Mouse (Mus musculus) small intestine, adult 2 months (tissue): ENCODE measurements around the gene Tchh. TPM values are rescaled to one million over a fixed set of nuclear protein-coding genes. Genes with fewer than 3 reads are reported as not detected.
A peak's percentile ranks its signal among the peaks of the same experiment; 100 is the strongest.
"Not testable (repeated sequence)": the region's sequence is repeated elsewhere in the genome, so short reads cannot be mapped to it uniquely, and the experiment has no call there.

Source experiments
- H3K27ac ChIP-seq: fragments of 200-500 bp; 2 replicates; pipeline ENCODE4 v1.5.1; 2012; ENCODE audit warnings: low read depth, low read length, control low read depth, inconsistent platforms; ENCODE audit not compliant: insufficient read depth
- H3K27me3 ChIP-seq: fragments of 200-500 bp; 2 replicates; pipeline ENCODE4 v1.6.1; 2012; ENCODE audit warnings: mild to moderate bottlenecking, moderate library complexity, low read length, inconsistent platforms; ENCODE audit not compliant: control insufficient read depth, insufficient read depth
- H3K36me3 ChIP-seq: fragments of 200-500 bp; 2 replicates; pipeline ENCODE4 v1.6.1; 2012; ENCODE audit warnings: mild to moderate bottlenecking, low read length, control low read depth, inconsistent platforms; ENCODE audit not compliant: control insufficient read depth, insufficient read depth
- H3K4me1 ChIP-seq: fragments of 200-500 bp; 2 replicates; pipeline ENCODE4 v1.6.1; 2012; ENCODE audit warnings: low read length, inconsistent platforms, mixed read lengths; ENCODE audit not compliant: control insufficient read depth, insufficient read depth, insufficient read length
- H3K4me3 ChIP-seq: fragments of 200-500 bp; 2 replicates; pipeline ENCODE4 v1.5.1; 2012; ENCODE audit warnings: low read depth, mild to moderate bottlenecking, control low read depth, inconsistent platforms, low read length, moderate library complexity
- CTCF ChIP-seq: fragments of 200-500 bp; IDR thresholded peaks from 2 replicates; pipeline ENCODE4 v1.5.1; 2012; ENCODE audit warnings: low read depth, mild to moderate bottlenecking, control low read depth, inconsistent platforms, low read length, moderate library complexity, mixed read lengths; ENCODE audit not compliant: insufficient replicate concordance, insufficient read length; ENCODE audit errors: extremely low read depth
- POLR2A ChIP-seq: fragments of 200-500 bp; IDR thresholded peaks from 2 replicates; pipeline ENCODE4 v1.6.1; 2012; ENCODE audit warnings: low read depth, mild to moderate bottlenecking, control low read depth, inconsistent platforms, low read length, moderate library complexity
- WGBS: fragments of 180-500 bp; shearing (Covaris S2); methylation state at CpG from one replicate; pipeline ENCODE4 v1.1.7; 2018; 5-methylcytosine and 5-hydroxymethylcytosine counted together
- polyA plus RNA-seq: library from polyadenylated mRNA; depleted of rRNA; stranded (reverse); fragments of >200 nt; gene quantifications from 2 replicates; pipeline ENCODE4 v1.2.3, GENCODE M21; 2012

Tchh gene
- polyA plus RNA-seq, 1 experiment, result not detected

- no peaks in the 10 kb centered on the region for H3K4me1 ChIP-seq
- no peak within 1 kb of the TSS for H3K27ac ChIP-seq
These were observed 26.4 kb downstream of the Tchh start, which contains the start of gene Tchhl1 for GRCm38 (mm10) chr3:93468561-93468960. Gene Tchhl1 (plus strand): TSS chr3:93468754.

GRCm38 (mm10) chr3:93469629-93470028 lies 27.5 kb downstream of the Tchh start:
- Histone ChIP-seq H3K36me3 (no peaks in the 10 kb centered on the region), H3K27ac (no peak overlapping the region), H3K4me1 (no peaks in the 10 kb centered on the region), H3K4me3 (no peak overlapping the region), H3K27me3 (no peaks in the 10 kb centered on the region)
- WGBS, result 37% methylated on average over 3 of the region's 3 CpGs
- no peak for TF ChIP-seq CTCF
- no peak for TF ChIP-seq POLR2A

More at GRCm38 (mm10) chr3:93468561-93468960, 26.4 kb downstream of the Tchh start, which contains the start of gene Tchhl1:
- H3K4me3 ChIP-seq, result no peak within 1 kb of the TSS
- TF ChIP-seq CTCF, result no peak
- no peak for TF ChIP-seq POLR2A
- no peaks in the 10 kb centered on the region for H3K36me3 ChIP-seq
- 60% methylated on average over 5 of the region's 5 CpGs for WGBS
- H3K27me3 ChIP-seq, result no peaks in the 10 kb centered on the region

GRCm38 (mm10) chr3:93480053-93480452 lies 37.9 kb downstream of the Tchh start:
- no peak for TF ChIP-seq POLR2A
- no peak for TF ChIP-seq CTCF
- 97% methylated on average over 1 of the region's 1 CpGs for WGBS
- Histone ChIP-seq H3K36me3 (no peaks in the 10 kb centered on the region), H3K4me3 (no peak overlapping the region), H3K27ac (no peak overlapping the region), H3K27me3 (no peaks in the 10 kb centered on the region; the same call in 1 of the 2 replicates), H3K4me1 (no peaks in the 10 kb centered on the region)

GRCm38 (mm10) chr3:93481982-93482616 lies 40.0 kb downstream of the Tchh start:
- TF ChIP-seq CTCF (no peak), POLR2A (no peak)
- H3K36me3 ChIP-seq, result no peaks in the 10 kb centered on the region
- no peak overlapping the region for H3K27ac ChIP-seq
- H3K27me3 ChIP-seq, result no peaks in the 10 kb centered on the region; the same call in 1 of the 2 replicates
- WGBS, result 66% methylated on average over 2 of the region's 2 CpGs
- no peak overlapping the region for H3K4me3 ChIP-seq
- H3K4me1 ChIP-seq, result no peaks in the 10 kb centered on the region

GRCm38 (mm10) chr3:93485611-93486010 lies 43.5 kb downstream of the Tchh start:
- Histone ChIP-seq H3K4me1 (no peaks in the 10 kb centered on the region), H3K27me3 (no peaks in the 10 kb centered on the region), H3K4me3 (no peak overlapping the region), H3K36me3 (no peaks in the 10 kb centered on the region), H3K27ac (no peak overlapping the region)
- no peak for TF ChIP-seq POLR2A
- no peak for TF ChIP-seq CTCF
- 88% methylated on average over 3 of the region's 3 CpGs for WGBS

GRCm38 (mm10) chr3:93488541-93488940 lies 46.4 kb downstream of the Tchh start:
- no peaks in the 10 kb centered on the region for H3K36me3 ChIP-seq
- H3K4me3 ChIP-seq, result no peak overlapping the region
- 82% methylated on average over 2 of the region's 2 CpGs for WGBS
- TF ChIP-seq POLR2A (no peak), CTCF (no peak)
- no peaks in the 10 kb centered on the region for H3K27me3 ChIP-seq
- no peaks in the 10 kb centered on the region for H3K4me1 ChIP-seq
- no peak overlapping the region for H3K27ac ChIP-seq

GRCm38 (mm10) chr3:93492176-93492575 lies 50.0 kb downstream of the Tchh start:
- no peaks in the 10 kb centered on the region for H3K4me1 ChIP-seq
- no peak for TF ChIP-seq CTCF
- no peak for TF ChIP-seq POLR2A
- 77% methylated on average over 3 of the region's 3 CpGs for WGBS
- no peak overlapping the region for H3K27ac ChIP-seq
- H3K36me3 ChIP-seq, result no peaks in the 10 kb centered on the region
- no peak overlapping the region for H3K4me3 ChIP-seq
- H3K27me3 ChIP-seq, result no peaks in the 10 kb centered on the region

- Histone ChIP-seq H3K4me1 (no peaks in the 10 kb centered on the region), H3K27me3 (no peaks in the 10 kb centered on the region), H3K4me3 (no peak overlapping the region), H3K36me3 (no peaks in the 10 kb centered on the region), H3K27ac (no peak overlapping the region)
- under 1% methylated on average over 4 of the region's 4 CpGs for WGBS
- TF ChIP-seq POLR2A, result no peak
- peak; percentile 36; the same call in 1 of the 2 replicates for TF ChIP-seq CTCF
These were observed 51.9 kb downstream of the Tchh start for GRCm38 (mm10) chr3:93493992-93494391.

GRCm38 (mm10) chr3:93494774-93495173 lies 52.6 kb downstream of the Tchh start:
- H3K4me1 ChIP-seq, H3K27ac ChIP-seq, H3K27me3 ChIP-seq, H3K36me3 ChIP-seq, H3K4me3 ChIP-seq: not testable (repeated sequence)
- WGBS, result 37% methylated on average over 5 of the region's 5 CpGs
